Mouse (Mus musculus) splenic B cell, adult 2 months (primary cell): ENCODE measurements around the gene Ddx6.
"Not testable (repeated sequence)": the region's sequence is repeated elsewhere in the genome, so short reads cannot be mapped to it uniquely, and the experiment has no call there.

ENCODE experiments used
- DNase-seq: peaks from one replicate; pipeline ENCODE4 v3.0.0-alpha.2; 2011; ENCODE audit warnings: low read depth, low spot score
- H3K27me3 ChIP-seq: 2 replicates; pipeline ENCODE4 v1.6.1; 2012; ENCODE audit warnings: mild to moderate bottlenecking, low read length, moderate library complexity, mixed read lengths; ENCODE audit not compliant: control insufficient read depth, poor library complexity, insufficient read depth, severe bottlenecking
- H3K36me3 ChIP-seq: 2 replicates; pipeline ENCODE4 v1.6.1; 2012; ENCODE audit warnings: mild to moderate bottlenecking, low read length, moderate library complexity, mixed read lengths; ENCODE audit not compliant: control insufficient read depth, poor library complexity, insufficient read depth, severe bottlenecking

Ddx6 gene

DNA sequence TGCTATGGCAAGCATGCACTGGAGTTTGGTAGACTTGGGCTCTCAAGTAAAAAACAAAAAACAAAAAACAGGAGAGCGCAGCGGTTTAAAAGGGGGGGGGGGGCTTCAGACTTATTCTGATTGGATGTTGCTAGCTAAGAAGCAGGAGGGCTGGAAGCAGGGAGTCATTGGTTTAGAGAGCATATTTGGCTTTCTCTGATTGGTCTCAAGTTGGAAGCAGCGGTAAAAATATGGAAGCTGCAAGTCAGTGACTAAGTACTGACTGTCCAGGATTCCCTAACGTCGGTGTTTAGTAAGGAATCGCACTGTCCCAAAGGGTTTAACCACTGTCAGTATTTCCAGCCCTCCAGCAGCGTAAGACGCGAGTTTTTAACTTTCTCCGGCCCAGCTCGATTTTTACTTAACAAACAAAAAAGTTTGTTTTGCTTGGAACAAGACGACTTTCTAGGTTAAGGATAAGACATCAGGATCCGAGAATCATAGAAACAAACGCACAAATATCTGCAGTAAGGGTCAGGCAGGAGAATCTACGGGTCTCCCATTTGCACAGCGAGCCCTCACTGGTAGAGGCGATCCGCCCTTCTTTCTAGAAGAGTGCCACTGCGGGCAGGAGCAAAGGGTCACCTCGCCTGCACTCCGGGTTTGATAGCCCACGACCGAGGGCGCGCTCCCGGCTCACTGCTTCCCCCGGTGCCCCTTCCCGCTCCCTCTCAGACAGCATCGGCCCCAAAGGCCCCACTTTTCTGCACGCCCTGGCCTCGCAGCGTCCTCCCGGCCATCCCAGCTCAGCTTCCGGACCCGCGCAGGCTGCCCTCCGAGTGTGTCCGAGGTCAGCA lies 1.0 kb upstream of the Ddx6 start:
- Histone ChIP-seq H3K36me3 (peaks cover 6% of the 10 kb centered on the region; the same call in 1 of the 2 replicates), H3K27me3 (0 out of 2 replicates have a peak, but pooled peaks cover 2% of the 10 kb centered on the region)
- peak; percentile 79 for DNase-seq

DNA sequence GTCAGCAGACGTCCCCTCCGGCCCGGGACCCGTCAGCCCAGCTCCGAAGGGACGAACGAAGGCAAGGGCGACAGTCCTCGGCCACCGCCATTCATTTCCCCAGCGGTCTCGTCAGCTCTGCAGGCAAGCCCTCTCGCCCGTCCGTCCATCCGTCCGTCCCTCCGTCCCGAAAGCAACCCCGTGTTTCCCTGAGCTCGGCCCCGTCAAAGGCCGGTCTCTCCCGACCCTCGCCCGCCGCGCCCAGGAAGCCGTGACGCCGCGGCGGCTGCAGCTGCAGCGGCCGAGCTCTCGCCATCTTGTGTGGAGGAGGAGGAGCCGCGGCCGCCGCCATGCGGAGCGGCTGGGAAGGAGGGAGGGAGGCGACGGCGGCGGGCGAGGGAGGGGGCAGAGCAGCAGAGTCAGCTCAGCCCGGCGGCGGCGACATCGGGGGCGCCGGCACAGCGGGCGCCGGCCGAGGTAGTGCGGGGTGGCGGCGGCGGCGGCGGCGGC lies 358 bp upstream of the Ddx6 start:
- H3K36me3 ChIP-seq, result peaks cover 8% of the 10 kb centered on the region; the same call in 1 of the 2 replicates
- 0 out of 2 replicates have a peak, but pooled peaks cover 2% of the 10 kb centered on the region for H3K27me3 ChIP-seq
- DNase-seq, result peak; percentile 88

DNA sequence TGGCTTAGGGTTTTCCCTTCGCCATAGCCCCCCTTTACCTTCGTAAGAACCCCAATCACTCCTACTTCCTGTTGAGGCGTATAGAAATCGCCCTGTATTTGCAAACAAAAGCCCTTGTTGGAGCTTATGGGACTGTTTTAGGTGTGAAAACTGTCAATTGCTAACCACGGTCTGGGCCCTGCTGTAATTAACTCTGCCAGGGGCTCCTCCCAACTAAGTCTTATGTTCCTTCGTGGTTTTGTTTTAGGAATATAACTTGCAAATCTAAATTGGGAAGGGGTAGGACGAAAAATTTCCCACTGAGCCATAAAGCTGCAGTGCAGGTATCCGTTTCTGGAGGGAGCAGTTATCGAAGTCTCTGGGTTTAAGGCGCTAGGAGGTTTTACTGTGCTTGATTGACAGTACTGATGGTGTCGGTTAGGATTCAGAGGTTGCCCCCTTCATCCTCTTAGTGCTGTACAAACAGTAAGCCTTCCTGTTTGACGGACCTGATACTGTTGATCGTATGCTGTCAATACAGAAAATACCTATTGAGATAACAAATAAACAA lies 999 bp downstream of the Ddx6 start:
- Histone ChIP-seq H3K36me3 (peaks cover 16% of the 10 kb centered on the region), H3K27me3 (0 out of 2 replicates have a peak, but pooled peaks cover 2% of the 10 kb centered on the region)
- DNase-seq, result peak; percentile 61

DNA sequence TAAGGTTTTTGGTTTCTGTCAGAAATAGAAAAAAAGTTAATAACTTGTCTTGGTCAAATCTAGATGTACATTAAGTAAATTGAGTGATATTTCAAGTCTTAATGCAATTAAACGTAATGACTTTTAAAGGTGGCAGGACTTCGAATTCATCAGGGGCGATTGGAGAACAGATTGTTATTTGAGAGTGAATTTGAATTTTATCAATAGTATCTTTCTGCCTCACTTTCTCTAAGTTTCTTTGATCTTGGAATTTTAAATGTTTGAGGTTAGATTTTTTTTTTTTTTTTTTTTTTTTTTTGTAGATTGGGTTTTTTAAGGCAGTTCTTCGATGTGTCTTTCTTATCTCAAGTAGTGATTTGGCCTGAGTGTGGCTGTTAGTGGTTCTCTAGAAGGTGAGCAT lies 2.0 kb downstream of the Ddx6 start:
- no peak for DNase-seq
- H3K36me3 ChIP-seq, result peaks cover 17% of the 10 kb centered on the region

DNA sequence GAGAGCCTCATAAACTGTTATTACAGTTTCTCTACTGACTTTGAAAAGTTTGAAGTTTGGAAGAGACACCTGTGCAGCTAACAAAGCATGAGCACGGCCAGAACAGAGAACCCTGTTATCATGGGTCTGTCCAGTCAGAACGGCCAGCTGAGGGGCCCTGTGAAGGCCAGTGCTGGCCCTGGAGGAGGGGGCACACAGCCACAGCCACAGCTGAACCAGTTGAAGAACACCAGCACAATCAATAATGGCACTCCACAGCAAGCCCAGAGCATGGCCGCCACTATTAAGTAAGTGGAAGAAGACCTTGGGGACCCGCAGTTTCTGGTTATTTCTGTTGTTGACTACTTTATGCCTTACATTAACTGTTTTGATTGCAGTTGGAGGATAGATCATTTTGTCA lies 2.6 kb downstream of the Ddx6 start:
- H3K27me3 ChIP-seq, result 0 out of 2 replicates have a peak, but pooled peaks cover 2% of the 10 kb centered on the region

More for the DNA sequence above, 2.0 kb downstream of the Ddx6 start:
- H3K27me3 ChIP-seq, result 0 out of 2 replicates have a peak, but pooled peaks cover 2% of the 10 kb centered on the region

DNA sequence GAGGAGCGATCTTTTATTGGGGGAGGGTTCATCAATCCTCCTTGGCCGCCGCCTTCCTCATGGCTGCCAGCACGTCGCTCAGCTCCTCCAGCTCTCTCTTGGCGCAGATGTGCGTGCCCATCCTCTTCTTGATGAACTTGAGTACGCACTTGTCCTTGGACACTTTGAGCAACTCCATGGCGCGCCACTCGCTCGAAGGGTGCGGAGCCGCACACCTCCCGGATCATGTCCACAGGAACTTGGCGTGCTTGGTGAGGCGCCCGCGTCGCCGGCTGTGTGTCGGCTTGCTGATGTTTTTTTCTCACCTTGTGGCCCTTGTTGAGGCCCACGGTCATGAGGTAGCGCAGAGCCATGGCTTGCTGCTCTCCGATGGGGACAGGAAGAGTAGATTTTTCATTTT lies 5.7 kb downstream of the Ddx6 start:
- H3K27me3 ChIP-seq, result 0 out of 2 replicates have a peak, but pooled peaks cover 2% of the 10 kb centered on the region
- no peak for DNase-seq
- peaks cover 39% of the 10 kb centered on the region for H3K36me3 ChIP-seq

More for the DNA sequence above, 2.6 kb downstream of the Ddx6 start:
- H3K36me3 ChIP-seq, result peaks cover 20% of the 10 kb centered on the region
- no peak for DNase-seq

DNA sequence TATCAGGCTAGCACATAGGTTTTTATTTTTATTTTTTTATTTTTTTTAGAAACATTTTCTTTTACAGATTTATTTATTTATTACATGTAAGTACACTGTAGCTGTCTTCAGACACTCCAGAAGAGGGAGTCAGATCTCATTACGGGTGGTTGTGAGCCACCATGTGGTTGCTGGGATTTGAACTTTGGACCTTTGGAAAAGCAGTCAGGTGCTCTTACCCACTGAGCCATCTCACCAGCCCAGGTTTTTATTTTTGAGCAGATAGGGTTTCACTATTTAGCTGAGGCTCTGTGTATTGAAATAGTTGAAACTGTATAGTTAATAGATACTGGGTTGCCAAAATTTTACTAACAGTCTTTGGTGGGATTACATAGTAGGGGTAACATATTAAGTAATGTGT lies 8.4 kb downstream of the Ddx6 start:
- peaks cover 50% of the 10 kb centered on the region for H3K36me3 ChIP-seq
- DNase-seq, H3K27me3 ChIP-seq: not testable (repeated sequence)

DNA sequence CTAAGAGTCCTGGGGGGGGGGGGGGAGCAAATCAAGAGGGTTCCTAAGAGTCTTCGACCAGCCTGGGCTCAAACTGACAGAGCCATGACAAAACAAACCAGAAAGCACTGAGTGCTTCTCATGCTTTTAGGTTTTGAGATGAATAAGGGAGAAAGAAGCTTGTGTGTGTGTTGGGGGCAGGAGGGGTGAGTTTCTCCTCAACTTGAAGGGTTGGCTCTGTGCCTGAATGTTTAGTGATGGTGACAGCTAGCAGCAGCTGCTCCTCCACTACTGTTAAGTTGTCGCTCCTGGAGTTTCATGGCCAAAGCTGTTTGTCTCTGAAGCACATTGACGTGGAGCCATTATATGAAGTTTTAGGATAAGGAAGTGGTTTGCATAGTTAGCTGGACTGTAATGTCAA lies 16.4 kb downstream of the Ddx6 start:
- DNase-seq, result no peak
- Histone ChIP-seq H3K36me3 (peaks cover 41% of the 10 kb centered on the region), H3K27me3 (no peaks in the 10 kb centered on the region)

DNA sequence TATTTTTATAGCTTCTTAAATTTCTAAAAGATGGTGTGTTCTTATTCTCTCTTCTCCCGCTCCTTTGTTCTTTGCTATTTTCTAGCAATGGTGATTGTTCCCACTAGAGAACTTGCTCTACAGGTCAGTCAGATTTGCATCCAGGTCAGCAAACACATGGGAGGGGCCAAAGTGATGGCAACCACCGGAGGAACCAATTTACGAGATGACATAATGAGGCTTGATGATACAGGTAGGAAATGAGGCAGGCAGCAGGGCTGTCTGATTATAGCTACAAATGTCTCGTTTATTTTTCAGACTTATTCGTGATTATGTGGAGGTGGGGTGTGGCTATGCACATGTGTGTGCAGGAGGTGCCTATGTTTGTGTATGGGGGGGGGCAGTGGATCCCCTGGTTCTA lies 19.7 kb downstream of the Ddx6 start:
- H3K27me3 ChIP-seq, result no peaks in the 10 kb centered on the region
- peaks cover 34% of the 10 kb centered on the region for H3K36me3 ChIP-seq
- DNase-seq, result no peak

DNA sequence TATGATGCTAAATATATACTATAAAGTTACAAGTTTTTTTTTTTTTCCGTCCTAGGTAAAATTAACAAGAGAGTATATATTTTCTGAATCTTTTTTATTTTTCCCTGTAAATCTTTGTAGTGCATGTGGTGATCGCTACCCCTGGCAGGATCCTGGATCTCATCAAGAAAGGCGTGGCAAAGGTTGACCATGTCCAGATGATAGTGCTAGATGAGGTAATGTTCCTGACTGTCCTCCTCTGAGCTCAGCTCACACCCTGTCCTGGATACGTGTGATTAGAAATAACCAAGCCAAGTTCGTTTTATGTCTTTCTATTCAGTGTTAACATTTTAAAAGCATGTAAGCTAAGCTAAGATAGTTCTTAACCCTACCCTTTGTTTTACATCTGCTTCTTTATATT lies 21.6 kb downstream of the Ddx6 start:
- H3K27me3 ChIP-seq, result no peaks in the 10 kb centered on the region
- peaks cover 37% of the 10 kb centered on the region for H3K36me3 ChIP-seq
- DNase-seq, result no peak

DNA sequence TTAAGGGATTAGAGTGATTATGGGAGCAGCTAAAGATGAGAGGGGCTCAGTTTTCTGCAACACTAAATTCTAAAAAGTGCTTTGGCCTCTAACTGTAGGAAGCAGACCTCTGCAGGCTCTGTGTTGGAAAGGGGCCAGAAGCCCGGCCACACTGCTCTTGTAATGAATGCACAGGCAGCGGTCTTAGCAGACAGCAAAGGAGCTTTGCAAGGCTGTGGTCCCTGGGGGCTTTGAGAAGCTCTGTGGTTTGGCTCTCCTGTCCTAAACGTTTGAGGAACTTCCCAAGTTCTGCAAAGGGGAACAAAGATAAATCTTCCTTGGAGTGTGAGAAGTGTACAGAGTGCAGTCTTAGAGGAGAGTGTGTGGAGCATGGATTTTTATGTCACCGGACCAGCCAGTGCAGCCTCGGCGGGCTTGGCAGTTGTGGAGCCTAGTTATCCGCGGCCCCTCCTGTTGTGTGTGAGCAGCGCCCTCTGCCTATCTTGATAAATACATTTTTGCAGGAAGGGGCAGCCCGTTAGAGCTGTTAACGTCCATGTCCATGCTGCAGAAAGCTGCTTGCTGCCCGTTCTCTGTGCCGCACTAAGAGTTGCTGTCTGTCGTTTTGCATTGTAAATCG lies 33.0 kb downstream of the Ddx6 start:
- peak; percentile 43 for DNase-seq
- H3K36me3 ChIP-seq, result peaks cover 36% of the 10 kb centered on the region

DNA sequence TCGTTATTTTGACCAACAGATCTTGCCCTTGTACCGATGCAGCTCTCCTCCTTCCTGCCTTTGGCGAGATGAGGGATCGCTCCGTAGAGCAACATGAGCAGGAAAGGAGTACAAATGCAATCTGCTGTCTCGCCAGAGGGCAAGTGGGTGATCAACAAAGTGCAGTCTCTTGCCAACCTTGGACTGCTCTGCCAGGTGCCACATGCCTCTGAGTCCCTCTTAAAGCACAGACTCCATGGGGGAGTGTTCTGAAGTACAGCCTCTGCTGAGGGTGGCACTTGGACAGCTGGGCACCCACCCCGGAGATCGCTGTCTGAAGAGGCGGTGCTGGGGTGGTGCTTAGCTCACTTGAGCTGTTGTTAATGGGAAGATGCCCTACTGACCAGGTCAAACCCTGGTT lies 34.0 kb downstream of the Ddx6 start:
- not testable (repeated sequence) for DNase-seq, H3K27me3 ChIP-seq
- peaks cover 34% of the 10 kb centered on the region for H3K36me3 ChIP-seq

More for the DNA sequence above, 33.0 kb downstream of the Ddx6 start:
- no peaks in the 10 kb centered on the region for H3K27me3 ChIP-seq

DNA sequence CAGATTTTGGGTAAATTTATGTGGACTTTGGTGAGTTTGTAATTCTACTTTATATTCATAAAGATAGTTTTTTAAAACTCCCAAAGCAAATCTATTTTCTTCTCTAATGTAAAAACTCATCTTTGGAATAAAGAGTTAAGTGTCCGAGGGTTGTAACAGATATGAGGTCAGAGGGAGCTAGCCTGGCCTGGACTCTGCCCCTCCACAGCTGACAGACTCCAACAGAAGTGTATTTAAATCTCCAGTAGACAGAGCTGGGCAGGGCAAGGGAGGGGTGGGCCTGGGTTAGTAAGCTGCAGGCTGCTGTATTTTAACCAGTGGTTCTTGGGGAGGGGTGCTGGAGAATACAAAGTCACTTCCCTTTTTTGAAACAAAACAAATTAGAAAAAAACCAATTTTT lies 35.3 kb downstream of the Ddx6 start:
- not testable (repeated sequence) for DNase-seq, H3K27me3 ChIP-seq
- H3K36me3 ChIP-seq, result peaks cover 27% of the 10 kb centered on the region

DNA sequence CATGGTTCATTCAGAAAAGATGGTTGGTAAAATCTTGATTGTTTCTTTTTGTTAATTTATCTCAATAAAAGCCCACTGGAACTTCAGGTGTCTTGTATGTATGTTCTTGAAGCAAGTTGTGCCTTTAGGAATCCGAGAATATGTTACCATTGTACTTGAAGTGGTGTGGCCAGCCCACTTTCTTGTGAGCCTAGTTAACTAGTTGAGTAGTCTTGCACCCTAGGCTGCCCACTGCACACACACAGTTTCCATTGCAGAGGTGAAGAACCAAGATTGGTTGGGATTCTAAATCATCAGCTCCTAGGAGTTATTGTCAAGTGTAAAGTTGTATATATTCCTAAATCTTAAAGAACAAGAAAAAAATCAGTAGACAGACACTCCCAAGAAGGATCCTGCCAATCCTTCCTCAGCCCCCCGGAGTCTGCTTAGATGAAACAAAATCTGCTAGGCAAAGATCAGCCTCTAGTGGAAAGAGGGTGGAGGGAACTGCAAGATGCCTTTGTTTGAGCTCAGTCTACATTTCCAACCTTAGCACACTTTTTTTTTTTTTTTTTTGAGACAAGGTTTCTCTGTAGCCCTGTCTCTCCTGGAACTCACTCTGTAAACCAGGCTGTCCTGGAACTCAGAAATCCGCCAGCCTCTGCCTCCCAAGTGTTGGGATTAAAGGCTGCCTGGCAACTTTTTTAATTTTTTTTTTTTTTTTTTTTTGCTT lies 36.1 kb downstream of the Ddx6 start:
- no peak for DNase-seq
- no peaks in the 10 kb centered on the region for H3K27me3 ChIP-seq
- H3K36me3 ChIP-seq, result peaks cover 22% of the 10 kb centered on the region
